Mouse (Mus musculus): Measurements from ENCODE around the gene Cdkn1c. TPM values are rescaled to one million over a fixed set of nuclear protein-coding genes. Genes with fewer than 3 reads are reported as not detected.

Cdkn1c gene
- polyA plus RNA-seq, 1 experiment from 2014 or later: 36.4 TPM

DNA sequence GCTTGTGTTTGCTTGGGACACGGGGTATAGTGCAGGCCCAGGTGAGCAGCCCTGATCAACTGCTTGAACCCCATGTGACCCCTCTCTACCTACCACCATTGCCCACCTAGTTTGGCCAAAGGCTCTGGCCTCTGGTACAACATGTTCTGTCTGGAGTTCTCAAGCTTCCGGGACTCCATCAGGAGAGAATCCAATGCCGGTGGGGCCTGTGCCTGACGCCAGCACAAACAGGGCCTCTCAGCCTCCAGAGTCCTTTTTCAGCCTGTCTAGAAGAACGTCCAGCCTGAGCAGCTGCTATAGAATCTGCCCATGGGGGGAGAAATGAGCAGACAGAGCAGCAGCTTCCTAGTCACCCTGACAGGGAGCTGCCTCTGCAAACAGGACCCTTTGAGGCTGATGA lies 43.0 kb downstream of the Cdkn1c start:
- Histone ChIP-seq H3K27ac (ENCODE audit: low read depth) (no peak overlapping the region), H3K9ac (replicated peaks) (no peak overlapping the region), H3K4me1 (ENCODE audit: insufficient read depth) (peaks cover 11% of the 10 kb centered on the region; the same call in 1 of the 2 replicates)

DNA sequence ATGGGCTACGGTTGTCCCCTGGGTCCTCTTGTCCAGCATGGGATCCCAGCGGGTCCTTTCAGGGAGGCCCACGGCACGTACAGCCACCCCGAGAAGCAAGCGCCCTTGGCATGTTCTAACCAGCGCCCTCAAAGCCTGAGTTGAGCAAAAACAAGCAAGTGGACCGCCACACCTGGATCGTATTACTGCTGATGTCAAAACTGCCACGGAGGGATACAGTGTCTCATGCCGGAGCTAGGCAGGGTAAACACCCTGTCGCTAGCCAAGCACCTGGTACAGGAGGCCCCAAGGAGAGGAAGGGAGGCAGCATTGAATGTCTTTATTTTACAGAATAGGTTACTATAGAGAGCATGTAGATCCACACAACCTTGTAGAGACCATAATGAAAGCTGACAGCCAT lies 44.4 kb downstream of the Cdkn1c start:
- Histone ChIP-seq H3K4me3 (ENCODE audit: low read depth, low read length) (no peak overlapping the region), H3K36me3 (replicated peaks; ENCODE audit: insufficient read depth, low read length) (no peaks in the 10 kb centered on the region), H3K27me3 (ENCODE audit: insufficient read depth, low read length) (no peaks in the 10 kb centered on the region), H3K9ac (replicated peaks) (no peak overlapping the region), H3K4me2 (ENCODE audit: low read depth, low read length) (no peak overlapping the region), H3K9me3 (ENCODE audit: low read length) (no peaks in the 10 kb centered on the region), H3K27ac (ENCODE audit: low read depth) (no peak overlapping the region), H3K4me1 (ENCODE audit: insufficient read depth) (peaks cover 11% of the 10 kb centered on the region; the same call in 1 of the 2 replicates)
- ATAC-seq: no peak
- 86% methylated on average over 12 of the region's 12 CpGs for WGBS (ENCODE audit: insufficient replicate concordance)
- no peak for DNase-seq
- TF ChIP-seq EP300 (IDR thresholded peaks at IDR 0.05; ENCODE audit: low read depth) (no peak), CTCF (IDR thresholded peaks at IDR 0.05; ENCODE audit: low read depth) (no peak)

More for the DNA sequence above, 43.0 kb downstream of the Cdkn1c start:
- no peak for TF ChIP-seq EP300 (IDR thresholded peaks at IDR 0.05; ENCODE audit: low read depth)
- TF ChIP-seq CTCF (IDR thresholded peaks at IDR 0.05; ENCODE audit: low read depth): no peak
- 63% methylated on average over 5 of the region's 5 CpGs for WGBS (ENCODE audit: insufficient replicate concordance)
- H3K27me3 ChIP-seq (ENCODE audit: insufficient read depth, low read length): no peaks in the 10 kb centered on the region
- ATAC-seq: no peak
- no peaks in the 10 kb centered on the region for H3K9me3 ChIP-seq (ENCODE audit: low read length)
- no peaks in the 10 kb centered on the region for H3K36me3 ChIP-seq (replicated peaks; ENCODE audit: insufficient read depth, low read length)
- no peak overlapping the region for H3K4me3 ChIP-seq (ENCODE audit: low read depth, low read length)
- H3K4me2 ChIP-seq (ENCODE audit: low read depth, low read length): no peak overlapping the region
- no peak for DNase-seq

DNA sequence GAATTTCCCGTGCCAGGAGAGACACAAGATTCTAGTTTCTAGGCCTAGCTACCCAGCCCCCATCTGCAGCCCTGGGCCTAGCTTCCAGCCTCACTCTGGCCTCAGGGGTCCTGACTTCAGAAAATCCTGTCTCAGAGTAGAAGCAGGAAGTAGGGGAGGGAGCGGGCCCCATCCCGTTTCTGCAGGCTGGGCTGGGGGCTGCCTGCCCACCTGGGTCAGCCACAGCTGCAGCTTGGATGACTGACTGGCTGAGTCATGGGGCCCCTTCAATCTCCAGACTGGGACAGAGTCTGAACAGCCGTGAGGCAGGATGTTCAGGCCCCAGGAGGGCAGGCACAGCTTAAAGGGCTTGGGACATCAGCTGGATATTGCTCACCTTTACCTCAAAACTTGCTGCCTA lies 45.8 kb downstream of the Cdkn1c start:
- WGBS (ENCODE audit: insufficient replicate concordance): 40% methylated on average over 4 of the region's 4 CpGs
- no peak for DNase-seq
- no peak overlapping the region for H3K9ac ChIP-seq (replicated peaks)

DNA sequence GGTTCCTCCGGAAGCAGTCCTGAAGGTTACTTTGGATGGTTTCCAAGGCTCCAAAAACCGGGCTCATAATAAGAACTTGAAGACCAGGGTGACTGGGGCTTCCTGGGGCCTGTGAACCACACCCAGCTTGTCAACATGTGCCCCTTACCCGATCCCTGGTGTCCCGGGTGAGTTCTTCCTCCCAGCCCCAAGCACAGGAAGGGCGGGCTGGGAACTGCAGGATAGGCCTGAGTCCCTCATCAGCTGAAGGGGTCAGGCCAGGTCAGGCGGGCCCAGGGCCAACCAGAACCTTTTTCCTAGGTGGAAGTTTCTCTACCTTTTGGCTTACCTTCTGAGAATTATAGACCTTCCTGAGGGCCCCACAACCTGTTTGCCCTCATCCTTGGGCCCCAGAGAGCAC lies 48.2 kb downstream of the Cdkn1c start:
- H3K4me3 ChIP-seq (ENCODE audit: low read depth, low read length): no peak overlapping the region
- WGBS (ENCODE audit: insufficient replicate concordance): 64% methylated on average over 6 of the region's 6 CpGs
- TF ChIP-seq CTCF (IDR thresholded peaks at IDR 0.05; ENCODE audit: low read depth) (no peak), EP300 (IDR thresholded peaks at IDR 0.05; ENCODE audit: low read depth) (no peak)

More for the DNA sequence above, 45.8 kb downstream of the Cdkn1c start:
- Histone ChIP-seq H3K36me3 (replicated peaks; ENCODE audit: insufficient read depth, low read length) (no peaks in the 10 kb centered on the region), H3K9me3 (ENCODE audit: low read length) (no peaks in the 10 kb centered on the region), H3K4me2 (ENCODE audit: low read depth, low read length) (no peak overlapping the region), H3K4me1 (ENCODE audit: insufficient read depth) (peaks cover 11% of the 10 kb centered on the region; the same call in 1 of the 2 replicates), H3K27ac (ENCODE audit: low read depth) (no peak overlapping the region), H3K4me3 (ENCODE audit: low read depth, low read length) (no peak overlapping the region), H3K27me3 (ENCODE audit: insufficient read depth, low read length) (no peaks in the 10 kb centered on the region)
- TF ChIP-seq EP300 (IDR thresholded peaks at IDR 0.05; ENCODE audit: low read depth) (no peak), CTCF (IDR thresholded peaks at IDR 0.05; ENCODE audit: low read depth) (no peak)
- no peak for ATAC-seq

DNA sequence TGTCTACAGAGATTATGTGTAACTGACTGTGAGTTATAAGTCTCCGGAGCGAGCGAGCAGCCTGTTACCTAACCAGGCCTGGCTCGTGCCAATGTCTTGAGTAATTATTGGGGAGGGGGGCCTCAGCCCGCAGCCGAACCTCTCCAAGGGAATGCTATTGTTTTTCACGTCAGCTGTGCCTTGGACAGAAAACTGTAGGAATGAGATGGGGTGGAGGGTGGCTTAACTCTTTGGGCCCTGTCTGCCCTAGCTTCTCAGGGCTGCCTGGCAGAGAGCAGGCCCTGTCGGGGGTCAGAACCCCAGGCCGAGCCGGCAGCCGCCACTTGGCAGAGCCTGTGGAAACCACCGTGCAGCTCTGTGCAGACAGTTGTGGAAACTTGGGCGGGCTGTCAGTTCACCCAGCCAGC lies 52.2 kb downstream of the Cdkn1c start:
- Histone ChIP-seq H3K36me3 (replicated peaks; ENCODE audit: insufficient read depth, low read length) (no peaks in the 10 kb centered on the region), H3K4me1 (ENCODE audit: insufficient read depth) (no peaks in the 10 kb centered on the region), H3K27me3 (ENCODE audit: insufficient read depth, low read length) (no peaks in the 10 kb centered on the region), H3K27ac (ENCODE audit: low read depth) (no peak overlapping the region), H3K9me3 (ENCODE audit: low read length) (no peaks in the 10 kb centered on the region), H3K4me2 (ENCODE audit: low read depth, low read length) (no peak overlapping the region), H3K4me3 (ENCODE audit: low read depth, low read length) (no peak overlapping the region), H3K9ac (replicated peaks) (no peak overlapping the region)
- DNase-seq (no peak), ATAC-seq (no peak)
- TF ChIP-seq CTCF (IDR thresholded peaks at IDR 0.05; ENCODE audit: low read depth): no peak
- TF ChIP-seq EP300 (IDR thresholded peaks at IDR 0.05; ENCODE audit: low read depth): no peak
- WGBS (ENCODE audit: insufficient replicate concordance): 61% methylated on average over 13 of the region's 13 CpGs

More for the DNA sequence above, 48.2 kb downstream of the Cdkn1c start:
- Histone ChIP-seq H3K4me2 (ENCODE audit: low read depth, low read length) (no peak overlapping the region), H3K36me3 (replicated peaks; ENCODE audit: insufficient read depth, low read length) (no peaks in the 10 kb centered on the region), H3K9me3 (ENCODE audit: low read length) (no peaks in the 10 kb centered on the region), H3K4me1 (ENCODE audit: insufficient read depth) (peaks cover 7% of the 10 kb centered on the region; the same call in 1 of the 2 replicates), H3K9ac (replicated peaks) (no peak overlapping the region), H3K27me3 (ENCODE audit: insufficient read depth, low read length) (no peaks in the 10 kb centered on the region), H3K27ac (ENCODE audit: low read depth) (no peak overlapping the region)
- ATAC-seq (no peak), DNase-seq (no peak)

Other genes with a start within 250 kb of the Cdkn1c start
- 18.6 and 20.4 TPM in 2 replicates for gene Slc22a18, start 12.7 kb upstream of the Cdkn1c start, polyA plus RNA-seq (2015; fragmentation: Nextera tagmentation; extraction: Ambion mirVana)
- gene Phlda2, start 42.1 kb upstream of the Cdkn1c start, polyA plus RNA-seq (2015; fragmentation: Nextera tagmentation; extraction: Ambion mirVana): 10.5 and 10.8 TPM in 2 replicates
- gene Nap1l4, start 88.1 kb upstream of the Cdkn1c start, polyA plus RNA-seq (2015; fragmentation: Nextera tagmentation; extraction: Ambion mirVana): 55.7 and 61.2 TPM in 2 replicates
- 18.1 and 22.7 TPM in 2 replicates for gene Cars, start 139.0 kb upstream of the Cdkn1c start, polyA plus RNA-seq (2015; fragmentation: Nextera tagmentation; extraction: Ambion mirVana)
- 1.8 and 2.0 TPM in 2 replicates for gene Tnfrsf26, start 167.7 kb upstream of the Cdkn1c start, polyA plus RNA-seq (2015; fragmentation: Nextera tagmentation; extraction: Ambion mirVana)
- gene Tnfrsf22, start 188.6 kb upstream of the Cdkn1c start, polyA plus RNA-seq (2015; fragmentation: Nextera tagmentation; extraction: Ambion mirVana): 0.95 and 1.3 TPM in 2 replicates
- gene Tnfrsf23, start 224.8 kb upstream of the Cdkn1c start, polyA plus RNA-seq (2015; fragmentation: Nextera tagmentation; extraction: Ambion mirVana): 0.90 and 1.1 TPM in 2 replicates